Mouse (Mus musculus): ENCODE measurements around the gene Btbd35f22. TPM values are rescaled to one million over a fixed set of nuclear protein-coding genes. Genes with fewer than 3 reads are reported as not detected.
"Not testable (repeated sequence)": the region's sequence is repeated elsewhere in the genome, so short reads cannot be mapped to it uniquely, and the experiment has no call there.

The Btbd35f22 gene
- total RNA-seq (2021): not detected
- long read RNA-seq, experiment 1: 0 reads
- long read RNA-seq, experiment 2: 0 reads

GRCm38 (mm10) chrX:32047529-32047928, at the start of gene Btbd35f22:
TSS of gene Btbd35f22 (plus strand) at chrX:32047829.
- DNase-seq (ENCODE audit: low spot score in 2 of 2): not testable (repeated sequence)

Other genes starting within 250 kb of the Btbd35f22 start
- gene Gm21637, start 85.8 kb upstream of the Btbd35f22 start, total RNA-seq (2021): not detected
- not detected for gene Btbd35f2, start 230.6 kb downstream of the Btbd35f22 start, total RNA-seq (2021)

Measured in left cerebral cortex, adult 18-20 months (tissue).